Mouse (Mus musculus) liver, embryonic 14.5 days (tissue): ENCODE measurements at regions not wholly inside any gene's neighbourhood (a gene's known extent, or its start where the extent isn't known, plus 50 kb on each side); places are given as distances from the start of the nearest gene placed in this dataset.

Experiments
- CTCF ChIP-seq: IDR thresholded peaks from 2 replicates; pipeline ENCODE4 v1.5.1; 2016; ENCODE audit warnings: antibody characterized with exemption, low read depth, control low read depth
- EP300 ChIP-seq: IDR thresholded peaks from 2 replicates; pipeline ENCODE4 v1.6.1; 2016; ENCODE audit warnings: antibody characterized with exemption, low read depth

DNA sequence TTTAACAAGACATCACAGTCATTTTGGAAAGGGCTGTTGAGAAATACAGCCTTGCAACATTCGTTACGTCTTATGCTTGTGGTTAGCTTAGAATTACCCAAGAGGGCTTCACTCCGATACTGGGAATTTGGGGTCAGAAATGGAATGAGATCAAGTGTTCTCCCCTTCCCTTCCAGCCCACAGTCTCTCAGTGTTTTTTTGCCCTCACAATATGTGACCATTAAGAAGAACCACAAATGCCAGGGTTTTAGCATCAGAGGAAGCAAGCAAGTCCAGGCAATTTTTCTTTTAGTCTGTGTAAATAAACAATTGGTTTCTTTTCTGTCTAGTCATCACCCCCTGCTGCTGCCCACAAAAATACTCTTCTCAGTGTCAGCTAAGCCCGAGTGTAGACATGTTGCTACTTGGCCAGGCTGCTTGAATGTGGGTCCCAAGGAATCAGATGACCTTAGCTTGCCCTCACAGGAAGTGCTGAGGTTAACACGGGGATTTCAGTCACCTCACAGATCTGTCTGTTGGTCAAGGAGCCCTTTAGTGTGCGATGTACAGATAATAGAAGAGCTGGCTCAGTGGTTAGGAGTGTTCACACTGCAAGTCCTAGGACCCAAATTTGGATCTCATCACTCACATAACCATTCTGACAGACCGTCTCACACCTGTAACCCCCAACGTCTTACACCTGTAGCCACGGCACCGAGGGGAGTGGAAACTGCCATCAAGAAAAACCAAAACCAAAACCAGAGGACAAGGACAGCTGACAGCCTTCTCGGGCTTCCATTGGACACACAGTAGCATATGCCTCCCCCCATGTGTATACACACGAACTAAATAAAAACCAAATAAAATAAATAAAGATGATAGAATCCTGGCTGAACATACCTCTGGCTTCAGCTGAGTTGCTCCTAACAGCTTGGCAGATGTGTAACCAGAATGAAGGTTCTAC is 81.0 kb downstream of the Arrdc4 start:
- no peak for TF ChIP-seq CTCF
- no peak for TF ChIP-seq EP300
